9 mouse cellular contexts compared by ENCODE assay signal in genomic region chr12:71446177-71446891, GRCm38 (mm10).
A peak's percentile ranks its signal among the peaks of the same experiment; 100 is the strongest.
DNase-seq lines count a peak whose midpoint lies in the region; ATAC-seq and TF ChIP-seq lines count a peak whose summit lies in the region.
"Had no signal": no experiment of that assay in that cellular context is flagged by ENCODE, and none has a peak within 500 bp of the region (broad histone marks: within the 10 kb centered on the region; RNA-seq: fewer than 3 reads in every experiment).

No protein-coding gene starts in this region.

- H3K4me3 ChIP-seq in liver, adult 2 months (ENCODE audit: insufficient read depth, low read depth, low read length), result no peak overlapping the region
- no peak overlapping the region for H3K4me3 ChIP-seq in intestine, postnatal 0 days (ENCODE audit: low read depth, low read length)
- H3K4me3 ChIP-seq in stomach, embryonic 15.5 days (replicated peaks), result no peak overlapping the region
- H3K4me3 ChIP-seq: forebrain, embryonic 12.5 days; heart, embryonic 15.5 days had no signal

- H3K4me2 ChIP-seq in intestine, postnatal 0 days (replicated peaks; ENCODE audit: low read depth), result no peak overlapping the region
- no peak overlapping the region for H3K4me2 ChIP-seq in stomach, embryonic 15.5 days
- H3K4me2 ChIP-seq: forebrain, embryonic 12.5 days; heart, embryonic 15.5 days had no signal

- DNase-seq in liver, adult 2 months (ENCODE audit: extremely low read depth, low read depth, low spot score), result peak; percentile 81
- no peak for DNase-seq in liver
- DNase-seq in kidney, postnatal 25 days, result peak; percentile 18 to 41
- no peak for DNase-seq in frontal cortex, postnatal 36 days (ENCODE audit: low spot score in 2 of 2)
- DNase-seq in thymus, postnatal 36 days, result no peak

- TF ChIP-seq POLR2A in liver, adult 2 months (IDR thresholded peaks at IDR 0.05; ENCODE audit: extremely low read depth, insufficient read depth, low read length), result no peak

- WGBS in liver, adult 2 months, result 18% methylated on average over 8 of the region's 8 CpGs
- WGBS in intestine, postnatal 0 days, result 45% methylated on average over 8 of the region's 8 CpGs
- 33% methylated on average over 8 of the region's 8 CpGs for WGBS in stomach, embryonic 15.5 days

- no peak for ATAC-seq in intestine, postnatal 0 days
- no peak for ATAC-seq in stomach, embryonic 15.5 days (ENCODE audit: insufficient read depth, low FRiP score, low read depth)

- H3K9me3 ChIP-seq in intestine, postnatal 0 days (ENCODE audit: control insufficient read depth), result no peaks in the 10 kb centered on the region
- no peaks in the 10 kb centered on the region for H3K9me3 ChIP-seq in stomach, embryonic 15.5 days
- H3K9me3 ChIP-seq: forebrain, embryonic 12.5 days; heart, embryonic 15.5 days had no signal

- H3K9ac ChIP-seq in liver, adult 2 months (ENCODE audit: low read depth, low read length), result peak overlapping the region; percentile 28
- H3K9ac ChIP-seq in intestine, postnatal 0 days (ENCODE audit: low read depth, low read length), result no peak overlapping the region
- no peak overlapping the region for H3K9ac ChIP-seq in stomach, embryonic 15.5 days
- H3K9ac ChIP-seq: forebrain, embryonic 12.5 days; heart, embryonic 15.5 days had no signal

- no peaks in the 10 kb centered on the region for H3K27me3 ChIP-seq in liver, adult 2 months (ENCODE audit: control insufficient read depth, insufficient read depth, low read length)
- H3K27me3 ChIP-seq in intestine, postnatal 0 days (replicated peaks; ENCODE audit: control insufficient read depth, insufficient read depth, low read length), result no peaks in the 10 kb centered on the region
- no peaks in the 10 kb centered on the region for H3K27me3 ChIP-seq in stomach, embryonic 15.5 days (replicated peaks)
- H3K27me3 ChIP-seq: forebrain, embryonic 12.5 days; heart, embryonic 15.5 days had no signal

- peaks cover 10% of the 10 kb centered on the region for H3K4me1 ChIP-seq in liver, adult 2 months (ENCODE audit: control insufficient read depth, insufficient read depth, low read length)
- no peaks in the 10 kb centered on the region for H3K4me1 ChIP-seq in intestine, postnatal 0 days (replicated peaks; ENCODE audit: control insufficient read depth, insufficient read depth, low read length)
- H3K4me1 ChIP-seq in stomach, embryonic 15.5 days, result no peaks in the 10 kb centered on the region
- H3K4me1 ChIP-seq: forebrain, embryonic 12.5 days had no signal

- no peak for TF ChIP-seq CTCF in liver, adult 2 months (IDR thresholded peaks at IDR 0.05; ENCODE audit: low read depth, low read length)
- TF ChIP-seq CTCF in intestine, postnatal 0 days (IDR thresholded peaks at IDR 0.05; ENCODE audit: low read depth), result no peak

- no peaks in the 10 kb centered on the region for H3K79me2 ChIP-seq in liver, adult 2 months (ENCODE audit: control insufficient read depth, insufficient read depth, low read length)

- H3K27ac ChIP-seq in liver, adult 2 months (replicated peaks; ENCODE audit: insufficient read depth, low read depth, low read length), result peak overlapping the region; percentile 95
- 0 out of 2 replicates have a peak overlapping the region, but pooled peaks have one; percentile 15 for H3K27ac ChIP-seq in intestine, postnatal 0 days (ENCODE audit: low read depth, low read length)
- peak overlapping the region; percentile 62; the same call in 1 of the 2 replicates for H3K27ac ChIP-seq in stomach, embryonic 15.5 days
- H3K27ac ChIP-seq: forebrain, embryonic 12.5 days; heart, embryonic 15.5 days had no signal

- H3K36me3 ChIP-seq in liver, adult 2 months (ENCODE audit: control insufficient read depth, insufficient read depth, low read length), result no peaks in the 10 kb centered on the region
- H3K36me3 ChIP-seq in intestine, postnatal 0 days (ENCODE audit: control insufficient read depth, insufficient read depth), result no peaks in the 10 kb centered on the region
- no peaks in the 10 kb centered on the region for H3K36me3 ChIP-seq in stomach, embryonic 15.5 days
- H3K36me3 ChIP-seq: forebrain, embryonic 12.5 days; heart, embryonic 15.5 days had no signal

Comparison
In these comparisons a context has a peak if more than half of its experiments do, and no peak if none do; other contexts are left out.
1. DNase-seq: peak in liver, adult 2 months (single experiment) and kidney, postnatal 25 days (2 of 2); none in liver (single experiment), frontal cortex, postnatal 36 days (0 of 2) and thymus, postnatal 36 days (0 of 2).
2. H3K27ac ChIP-seq: peak in every context shown above with its lines; median percentile 95 in liver, adult 2 months; 62 in stomach, embryonic 15.5 days; 15 in intestine, postnatal 0 days.